Mouse (Mus musculus) stomach, embryonic 15.5 days (tissue): ENCODE data around the gene Rnf135. TPM values are rescaled to one million over a fixed set of nuclear protein-coding genes. Genes with fewer than 3 reads are reported as not detected.
"Not testable (repeated sequence)": the region's sequence is repeated elsewhere in the genome, so short reads cannot be mapped to it uniquely, and the experiment has no call there.

ENCODE experiments used
- ATAC-seq: fragments of 200-750 bp; cut with Nextera tagmentation; 2 replicates; pipeline ENCODE4 v1.8.0; 2017; ENCODE audit warnings: low read depth, moderate number of reproducible peaks, moderate TSS enrichment; ENCODE audit not compliant: insufficient read depth, low FRiP score
- H3K27ac ChIP-seq: fragments of 300-500 bp; sonication (generic); 2 replicates; pipeline ENCODE4 v1.5.1; 2015; ENCODE audit warnings: mild to moderate bottlenecking, inconsistent platforms
- H3K27me3 ChIP-seq: fragments of 300-500 bp; sonication (generic); replicated peaks from 2 replicates; pipeline ENCODE4 v1.6.1; 2015; ENCODE audit warnings: inconsistent platforms
- H3K36me3 ChIP-seq: fragments of 300-500 bp; sonication (generic); 2 replicates; pipeline ENCODE4 v1.6.1; 2015; ENCODE audit warnings: inconsistent platforms
- H3K4me1 ChIP-seq: fragments of 300-500 bp; sonication (generic); 2 replicates; pipeline ENCODE4 v1.6.1; 2015; ENCODE audit warnings: inconsistent platforms
- H3K4me2 ChIP-seq: fragments of 300-500 bp; sonication (generic); 2 replicates; pipeline ENCODE4 v1.6.1; 2015; ENCODE audit warnings: mild to moderate bottlenecking, inconsistent platforms
- H3K4me3 ChIP-seq: fragments of 300-500 bp; sonication (generic); replicated peaks from 2 replicates; pipeline ENCODE4 v1.5.1; 2015; ENCODE audit warnings: inconsistent platforms
- H3K9ac ChIP-seq: fragments of 300-500 bp; sonication (generic); 2 replicates; pipeline ENCODE4 v1.6.1; 2015; ENCODE audit warnings: inconsistent platforms
- H3K9me3 ChIP-seq: fragments of 300-500 bp; sonication (generic); 2 replicates; pipeline ENCODE4 v1.6.1; 2016; ENCODE audit warnings: inconsistent platforms
- WGBS: fragments of 180-500 bp; shearing (Covaris S2); methylation state at CpG from one replicate; pipeline ENCODE4 v1.1.7; 2015; 5-methylcytosine and 5-hydroxymethylcytosine counted together
- polyA plus RNA-seq: library from polyadenylated mRNA; unstranded; fragments of >200 nt; fragmentation: Nextera tagmentation; extraction: Ambion mirVana; gene quantifications from 2 replicates; pipeline ENCODE4 v1.2.1, GENCODE M21; 2015

The Rnf135 gene
- polyA plus RNA-seq, 1 experiment from 2014 or later, result 10.3 TPM

- ATAC-seq, result no peak
- no peaks in the 10 kb centered on the region for H3K27me3 ChIP-seq
- H3K27ac ChIP-seq, result no peak overlapping the region
- H3K4me3 ChIP-seq, result peak overlapping the region; percentile 91
- no peaks in the 10 kb centered on the region for H3K4me1 ChIP-seq
- no peaks in the 10 kb centered on the region for H3K9me3 ChIP-seq
- H3K4me2 ChIP-seq, result peak overlapping the region; percentile 70
- no peaks in the 10 kb centered on the region for H3K36me3 ChIP-seq
- WGBS, result 79% methylated on average over 6 of the region's 6 CpGs
- H3K9ac ChIP-seq, result no peak overlapping the region
Observed at GRCm38 (mm10) chr11:80184531-80185071, 950 bp downstream of the Rnf135 start.

- not testable (repeated sequence) for H3K9ac ChIP-seq, H3K4me3 ChIP-seq, H3K4me1 ChIP-seq, H3K4me2 ChIP-seq, H3K27ac ChIP-seq, ATAC-seq, H3K9me3 ChIP-seq, H3K27me3 ChIP-seq, H3K36me3 ChIP-seq
- 71% methylated on average over 5 of the region's 5 CpGs for WGBS
Observed at GRCm38 (mm10) chr11:80185441-80185976, 1.9 kb downstream of the Rnf135 start.

GRCm38 (mm10) chr11:80190280-80190679, 6.6 kb downstream of the Rnf135 start:
- Histone ChIP-seq H3K9me3 (no peaks in the 10 kb centered on the region), H3K27ac (no peak overlapping the region), H3K4me3 (no peak overlapping the region), H3K36me3 (peaks cover 8% of the 10 kb centered on the region; the same call in 1 of the 2 replicates), H3K4me2 (no peak overlapping the region), H3K9ac (no peak overlapping the region), H3K4me1 (no peaks in the 10 kb centered on the region), H3K27me3 (no peaks in the 10 kb centered on the region)
- 58% methylated on average over 4 of the region's 4 CpGs for WGBS
- ATAC-seq, result no peak

- 75% methylated on average over 4 of the region's 4 CpGs for WGBS
- Histone ChIP-seq H3K4me1 (no peaks in the 10 kb centered on the region), H3K36me3 (peaks cover 8% of the 10 kb centered on the region; the same call in 1 of the 2 replicates), H3K4me3 (no peak overlapping the region), H3K27me3 (no peaks in the 10 kb centered on the region), H3K9me3 (no peaks in the 10 kb centered on the region), H3K4me2 (no peak overlapping the region), H3K27ac (no peak overlapping the region), H3K9ac (no peak overlapping the region)
- no peak for ATAC-seq
Observed at GRCm38 (mm10) chr11:80193827-80194226, 10.2 kb downstream of the Rnf135 start.

DNA sequence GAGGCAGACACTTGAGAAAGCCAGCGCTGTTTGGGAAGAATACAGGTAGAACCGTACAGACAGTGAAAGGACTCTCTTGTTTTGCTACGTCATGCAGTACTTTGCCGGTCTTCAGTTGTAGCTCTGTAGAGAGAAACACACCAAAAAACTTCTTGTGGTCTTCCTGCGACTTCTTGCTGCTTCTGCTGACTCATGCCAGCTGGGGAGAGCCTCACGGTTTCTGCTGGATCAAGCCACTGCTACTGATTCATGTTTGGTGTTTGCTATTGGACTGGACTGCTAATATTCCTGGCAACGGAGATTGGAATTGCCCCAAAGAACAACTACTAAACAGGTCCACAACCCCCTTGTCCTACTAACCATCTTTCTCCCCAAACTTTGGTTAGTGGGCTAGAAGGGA, 12.7 kb downstream of the Rnf135 start:
- H3K27me3 ChIP-seq, result no peaks in the 10 kb centered on the region
- H3K36me3 ChIP-seq, result peaks cover 8% of the 10 kb centered on the region; the same call in 1 of the 2 replicates
- H3K4me3 ChIP-seq, result no peak overlapping the region
- H3K9me3 ChIP-seq, result no peaks in the 10 kb centered on the region
- 78% methylated on average over 7 of the region's 7 CpGs for WGBS
- H3K4me2 ChIP-seq, result no peak overlapping the region
- no peaks in the 10 kb centered on the region for H3K4me1 ChIP-seq
- H3K27ac ChIP-seq, result no peak overlapping the region
- H3K9ac ChIP-seq, result no peak overlapping the region
- ATAC-seq, result no peak

GRCm38 (mm10) chr11:80199316-80199715, 15.7 kb downstream of the Rnf135 start:
- ATAC-seq, result no peak
- H3K4me3 ChIP-seq, result no peak overlapping the region
- no peaks in the 10 kb centered on the region for H3K9me3 ChIP-seq
- H3K36me3 ChIP-seq, result peaks cover 3% of the 10 kb centered on the region; the same call in 1 of the 2 replicates
- WGBS, result 89% methylated on average over 3 of the region's 3 CpGs
- no peak overlapping the region for H3K27ac ChIP-seq
- no peak overlapping the region for H3K9ac ChIP-seq
- H3K4me2 ChIP-seq, result no peak overlapping the region
- H3K27me3 ChIP-seq, result no peaks in the 10 kb centered on the region
- H3K4me1 ChIP-seq, result no peaks in the 10 kb centered on the region

- no peak overlapping the region for H3K27ac ChIP-seq
- 98% methylated on average over 2 of the region's 2 CpGs for WGBS
- no peaks in the 10 kb centered on the region for H3K4me1 ChIP-seq
- no peak overlapping the region for H3K4me3 ChIP-seq
- no peaks in the 10 kb centered on the region for H3K36me3 ChIP-seq
- no peak overlapping the region for H3K9ac ChIP-seq
- no peaks in the 10 kb centered on the region for H3K27me3 ChIP-seq
- H3K4me2 ChIP-seq, result no peak overlapping the region
- no peak for ATAC-seq
- no peaks in the 10 kb centered on the region for H3K9me3 ChIP-seq
Observed at GRCm38 (mm10) chr11:80199773-80200172, 16.1 kb downstream of the Rnf135 start.

DNA sequence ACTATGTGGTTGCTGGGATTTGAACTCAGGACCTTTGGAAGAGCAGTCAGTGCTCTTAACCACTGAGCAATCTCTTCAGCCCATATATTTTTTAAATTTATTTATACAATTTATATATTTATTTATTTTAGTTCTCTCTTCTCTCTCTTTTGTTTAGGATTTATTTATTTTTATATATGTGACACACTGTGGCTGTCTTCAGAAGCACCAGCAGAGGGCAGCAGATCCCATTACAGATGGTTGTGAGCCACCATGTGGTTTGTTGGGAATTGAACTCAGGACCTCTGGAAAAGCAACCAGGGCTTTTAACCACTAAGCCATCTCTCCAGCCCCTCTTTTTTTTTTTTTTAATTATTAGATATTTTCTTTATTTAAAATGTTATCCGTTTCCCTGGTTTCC, 16.7 kb downstream of the Rnf135 start:
- no peaks in the 10 kb centered on the region for H3K27me3 ChIP-seq
- H3K9me3 ChIP-seq, result no peaks in the 10 kb centered on the region
- WGBS, result 67% methylated on average over 1 of the region's 1 CpGs
- ATAC-seq, result no peak
- no peak overlapping the region for H3K27ac ChIP-seq
- H3K4me1 ChIP-seq, result no peaks in the 10 kb centered on the region
- no peak overlapping the region for H3K9ac ChIP-seq
- no peak overlapping the region for H3K4me2 ChIP-seq
- no peaks in the 10 kb centered on the region for H3K36me3 ChIP-seq
- H3K4me3 ChIP-seq, result no peak overlapping the region

DNA sequence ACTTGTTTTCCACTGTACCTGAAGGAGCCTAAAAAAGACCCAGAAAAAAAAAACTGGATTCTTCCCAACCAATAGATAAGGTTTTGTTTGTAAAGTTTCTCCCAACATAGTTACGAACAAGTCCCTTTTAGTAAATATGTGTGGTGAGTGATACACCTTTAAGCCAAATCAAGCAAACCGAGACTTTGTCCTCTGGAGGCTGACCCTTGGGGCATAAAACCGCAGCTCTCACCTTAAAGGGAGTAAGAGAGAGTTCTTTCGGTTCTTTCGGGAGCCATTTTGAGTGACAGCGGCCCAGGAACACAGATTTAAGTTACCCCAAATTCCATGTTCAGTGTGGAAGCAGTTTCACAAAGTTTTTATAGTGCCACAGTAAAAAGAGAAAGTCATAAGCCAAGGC, 18.6 kb downstream of the Rnf135 start:
- H3K4me2 ChIP-seq, result no peak overlapping the region
- 70% methylated on average over 6 of the region's 6 CpGs for WGBS
- H3K27ac ChIP-seq, result no peak overlapping the region
- no peak overlapping the region for H3K9ac ChIP-seq
- H3K9me3 ChIP-seq, result no peaks in the 10 kb centered on the region
- H3K36me3 ChIP-seq, result no peaks in the 10 kb centered on the region
- H3K4me1 ChIP-seq, result no peaks in the 10 kb centered on the region
- ATAC-seq, result no peak
- H3K4me3 ChIP-seq, result no peak overlapping the region
- no peaks in the 10 kb centered on the region for H3K27me3 ChIP-seq

DNA sequence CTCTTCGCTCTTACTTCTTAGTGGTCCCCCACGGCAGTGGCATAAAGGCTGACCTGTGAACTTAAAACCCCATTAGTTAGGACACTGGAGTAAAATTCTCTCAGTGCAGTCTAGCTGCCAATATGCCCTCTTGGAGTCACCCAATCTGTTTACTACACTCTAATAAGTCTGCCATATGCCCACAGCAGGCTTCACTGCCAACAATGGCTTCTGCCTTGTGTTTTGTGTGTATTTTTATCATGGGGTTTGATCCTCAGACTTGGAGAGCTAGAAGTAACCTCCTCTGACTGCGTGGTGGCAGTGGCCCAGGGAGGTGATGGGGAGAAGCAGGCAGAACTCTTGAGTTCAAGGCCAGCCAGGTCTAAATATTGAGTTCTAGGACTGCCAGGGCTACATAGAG, 20.4 kb downstream of the Rnf135 start:
- H3K4me3 ChIP-seq, result no peak overlapping the region
- H3K27ac ChIP-seq, result no peak overlapping the region
- H3K9me3 ChIP-seq, result no peaks in the 10 kb centered on the region
- H3K36me3 ChIP-seq, result no peaks in the 10 kb centered on the region
- no peak overlapping the region for H3K4me2 ChIP-seq
- 70% methylated on average over 3 of the region's 3 CpGs for WGBS
- no peaks in the 10 kb centered on the region for H3K27me3 ChIP-seq
- H3K9ac ChIP-seq, result no peak overlapping the region
- H3K4me1 ChIP-seq, result no peaks in the 10 kb centered on the region
- ATAC-seq, result no peak

DNA sequence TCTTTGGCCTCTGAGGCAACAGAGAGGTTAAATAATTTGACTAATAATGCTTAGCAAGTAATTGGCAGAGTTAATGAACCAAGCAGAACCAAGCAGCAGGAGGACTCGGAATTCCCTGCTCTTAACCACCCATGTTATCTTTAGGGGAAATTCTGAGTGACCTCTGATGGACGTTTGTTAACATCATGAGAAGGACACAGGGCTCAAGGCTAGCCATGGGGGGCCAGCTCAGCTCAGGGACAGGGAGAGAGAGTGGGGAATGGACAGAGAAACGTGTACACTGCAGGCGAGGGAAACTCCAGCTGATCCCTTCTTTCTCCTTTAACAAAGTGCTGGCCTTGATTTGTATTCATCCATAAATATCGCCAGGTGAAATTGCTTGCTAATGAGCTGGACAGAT, 21.3 kb downstream of the Rnf135 start:
- no peaks in the 10 kb centered on the region for H3K36me3 ChIP-seq
- no peak overlapping the region for H3K27ac ChIP-seq
- no peak overlapping the region for H3K9ac ChIP-seq
- H3K9me3 ChIP-seq, result no peaks in the 10 kb centered on the region
- 60% methylated on average over 5 of the region's 5 CpGs for WGBS
- no peaks in the 10 kb centered on the region for H3K27me3 ChIP-seq
- no peak overlapping the region for H3K4me2 ChIP-seq
- H3K4me1 ChIP-seq, result no peaks in the 10 kb centered on the region
- H3K4me3 ChIP-seq, result no peak overlapping the region
- no peak for ATAC-seq

GRCm38 (mm10) chr11:80208465-80208859, 24.8 kb downstream of the Rnf135 start:
- Histone ChIP-seq H3K9ac (no peak overlapping the region), H3K27ac (no peak overlapping the region), H3K36me3 (no peaks in the 10 kb centered on the region), H3K27me3 (no peaks in the 10 kb centered on the region), H3K4me2 (no peak overlapping the region), H3K9me3 (no peaks in the 10 kb centered on the region), H3K4me3 (peak overlapping the region; percentile 100), H3K4me1 (0 out of 2 replicates have a peak, but pooled peaks cover 3% of the 10 kb centered on the region)
- 36% methylated on average over 7 of the region's 7 CpGs for WGBS
- 0 out of 2 replicates have a peak, but pooled peaks have one; percentile 8 for ATAC-seq
